Mouse (Mus musculus) gastrocnemius, postnatal 36 days (tissue): ENCODE results near the gene Pam16. TPM values are rescaled to one million over a fixed set of nuclear protein-coding genes. Genes with fewer than 3 reads are reported as not detected.

Source experiments
- total RNA-seq, 2 experiments: library from RNA; stranded (reverse); gene quantifications; 2 replicates each; pipeline ENCODE4 v1.2.3; 2021

The Pam16 gene
- total RNA-seq, 2 experiments from 2014 or later = 87.0 to 91.6 TPM

Other genes starting within 250 kb of the Pam16 start
- 10 to 100 TPM; 26.3 to 30.6 TPM for gene Adcy9, start 204.5 kb downstream of the Pam16 start, total RNA-seq
- 1,000 to 10,000 TPM; 1,182 to 1,390 TPM for gene Srl, start 83.2 kb downstream of the Pam16 start, total RNA-seq
- 1 to 10 TPM; 2.6 to 4.1 TPM for gene Tfap4, start 65.1 kb downstream of the Pam16 start, total RNA-seq
- gene Glis2, start 30.3 kb downstream of the Pam16 start, total RNA-seq = 1 to 10 TPM; 5.9 to 7.0 TPM
- gene Vasn, start 15.0 kb upstream of the Pam16 start, total RNA-seq = 1 to 10 TPM; 3.8 to 4.0 TPM
- 10 to 100 TPM; 90.1 TPM for gene Dnaja3, start 15.0 kb upstream of the Pam16 start, total RNA-seq
- 10 to 100 TPM; 13.1 to 15.2 TPM for gene Coro7, start 54.8 kb upstream of the Pam16 start, total RNA-seq
- gene Nmral1, start 94.4 kb upstream of the Pam16 start, total RNA-seq = 1 to 10 TPM; 2.8 to 3.0 TPM
- gene Hmox2, start 101.4 kb upstream of the Pam16 start, total RNA-seq = 10 to 100 TPM; 31.5 to 35.3 TPM
- 10 to 100 TPM; 63.2 to 80.0 TPM for gene Cdip1, start 165.3 kb upstream of the Pam16 start, total RNA-seq
- gene 4930562C15Rik, start 210.4 kb upstream of the Pam16 start, total RNA-seq = not detected